Mouse (Mus musculus): Measurements from ENCODE around the gene Cenpb.

The Cenpb gene

DNA sequence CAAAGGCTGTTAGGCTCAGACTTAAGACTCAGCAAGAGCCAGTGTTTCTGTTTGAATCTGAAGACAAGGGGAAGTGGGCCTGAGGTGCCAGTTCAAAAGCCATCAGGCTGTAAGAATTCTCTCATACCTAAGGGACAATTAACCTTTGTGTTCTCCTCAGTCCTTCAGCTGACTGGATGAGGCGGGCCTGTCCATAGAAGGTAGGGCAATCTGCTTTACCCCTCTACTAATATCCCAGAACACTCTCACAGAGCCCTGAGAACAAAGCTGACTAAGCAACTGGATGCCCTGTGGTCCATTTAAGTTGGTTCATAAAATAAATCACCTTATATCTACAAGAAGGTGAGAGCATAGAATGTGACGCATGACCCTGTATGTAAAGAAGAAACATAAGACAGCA lies 13.7 kb downstream of the Cenpb start:
- no peak for DNase-seq (ENCODE audit: low spot score)

DNA sequence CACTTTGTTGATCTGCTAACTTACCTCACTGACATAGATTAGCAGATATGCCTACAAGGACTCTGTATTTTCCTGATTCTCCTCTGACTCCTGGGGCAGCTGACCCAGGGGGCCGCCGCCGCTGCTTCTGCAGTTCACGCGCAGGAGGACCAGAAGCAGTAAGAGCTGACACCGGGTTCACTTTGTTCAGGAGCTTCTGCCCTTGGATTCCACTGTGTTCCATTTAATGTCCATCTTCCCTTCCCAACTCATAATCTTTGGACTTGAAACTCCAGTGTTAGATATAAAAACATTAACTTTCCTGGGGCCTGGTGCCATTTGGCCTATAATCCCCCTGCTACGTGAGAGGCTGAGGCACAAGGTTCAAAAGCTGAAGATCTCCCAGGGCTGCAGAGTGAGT lies 15.9 kb downstream of the Cenpb start:
- DNase-seq (ENCODE audit: low spot score): no peak

DNA sequence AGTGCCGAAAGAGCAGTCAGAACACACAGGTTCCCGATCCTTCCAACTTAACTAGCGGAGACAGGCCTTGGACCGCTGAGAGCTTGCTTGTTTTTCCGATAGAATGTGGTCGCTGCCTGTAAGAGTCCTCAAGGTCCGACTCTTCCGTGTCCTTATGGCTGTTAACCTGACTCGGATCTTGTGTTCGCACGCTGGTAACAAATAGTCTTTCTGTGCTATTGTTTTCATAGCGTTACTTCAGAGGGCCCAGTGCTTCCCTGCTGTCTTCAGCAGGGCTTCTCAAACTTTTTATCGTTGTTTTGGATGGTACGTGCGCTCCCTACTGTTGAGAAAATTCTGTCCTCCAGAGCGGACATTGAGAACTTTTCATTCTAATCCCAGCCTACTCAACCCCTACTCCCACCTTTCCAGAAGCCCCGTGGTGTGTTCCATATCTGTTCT lies 19.2 kb downstream of the Cenpb start:
- no peak for DNase-seq (ENCODE audit: low spot score)

DNA sequence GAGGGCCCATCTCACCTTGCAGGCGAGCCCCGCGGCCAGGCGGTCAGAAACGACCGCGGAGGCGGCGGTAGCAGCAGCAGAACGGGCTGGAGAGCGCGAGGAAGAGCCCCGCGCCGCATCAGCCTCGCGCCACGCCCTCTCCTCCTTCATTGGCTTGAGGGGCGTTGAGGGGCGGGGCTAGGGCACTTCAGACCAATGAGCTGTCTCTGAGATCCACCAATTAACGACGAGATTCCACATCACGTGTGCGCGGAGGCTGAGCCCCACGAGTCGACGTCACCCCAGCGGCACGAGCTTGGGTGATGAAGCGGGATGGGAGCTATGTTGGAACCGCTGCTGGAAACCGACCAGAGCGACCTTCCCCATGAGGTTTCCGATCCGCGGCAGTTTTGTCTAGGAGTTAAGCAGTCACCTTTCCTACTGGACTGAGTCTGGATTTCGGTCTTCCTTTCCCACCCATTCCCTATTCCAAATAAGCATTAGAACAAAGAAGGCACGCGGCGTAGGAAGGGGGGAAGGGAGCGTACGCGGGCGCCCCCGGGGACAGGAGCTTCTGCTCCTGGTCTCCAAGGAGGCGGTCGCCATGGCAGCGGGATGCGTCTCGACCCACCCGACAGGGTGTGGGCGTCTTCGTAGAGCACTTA lies 19.8 kb downstream of the Cenpb start, which contains the start of gene 1700037H04Rik:
Gene 1700037H04Rik (minus strand): TSS at position 144 of the 644 bp plus-strand sequence.
- peak; percentile 95 for DNase-seq (ENCODE audit: low spot score)

DNA sequence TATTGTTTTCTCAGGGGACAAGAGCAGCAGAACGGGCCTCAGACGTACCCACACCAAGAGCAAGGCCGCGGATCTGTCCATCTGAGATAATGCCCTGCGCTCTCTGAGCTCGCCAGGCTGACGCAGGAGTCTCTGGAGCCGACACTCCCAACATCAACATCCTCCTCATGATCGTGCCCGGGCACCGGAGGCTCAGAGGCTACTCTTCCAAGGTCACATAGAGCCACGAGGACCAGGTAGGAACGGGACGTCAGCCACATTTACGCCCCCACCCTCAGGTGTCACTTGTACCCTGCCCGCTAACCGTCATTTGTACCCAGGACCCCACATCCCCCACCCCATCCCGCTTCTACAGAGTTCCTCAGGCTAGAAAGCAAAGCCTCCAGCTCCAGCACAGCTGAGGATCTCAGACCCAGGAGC lies 20.4 kb downstream of the Cenpb start:
- DNase-seq (ENCODE audit: low spot score): peak; percentile 57

DNA sequence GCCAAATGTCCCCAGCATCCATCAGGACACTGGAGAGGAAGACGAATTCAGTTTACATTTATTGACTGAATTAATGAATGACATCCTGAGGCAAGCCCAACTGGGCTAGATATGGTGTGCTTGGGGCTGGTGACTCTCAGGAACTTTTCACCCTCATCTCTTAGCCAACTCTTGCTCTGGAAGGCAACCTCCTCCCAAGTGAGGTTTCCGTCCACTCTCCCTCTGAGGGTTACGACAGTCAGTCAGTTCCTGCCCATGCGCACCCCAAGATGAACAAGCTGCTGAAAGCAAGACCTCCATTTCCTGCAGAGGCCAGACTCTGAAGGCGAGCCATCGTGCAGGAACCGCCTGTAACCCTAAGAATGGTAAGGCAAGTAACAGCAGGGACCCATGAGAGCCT lies 22.9 kb downstream of the Cenpb start:
- DNase-seq (ENCODE audit: low spot score): no peak

DNA sequence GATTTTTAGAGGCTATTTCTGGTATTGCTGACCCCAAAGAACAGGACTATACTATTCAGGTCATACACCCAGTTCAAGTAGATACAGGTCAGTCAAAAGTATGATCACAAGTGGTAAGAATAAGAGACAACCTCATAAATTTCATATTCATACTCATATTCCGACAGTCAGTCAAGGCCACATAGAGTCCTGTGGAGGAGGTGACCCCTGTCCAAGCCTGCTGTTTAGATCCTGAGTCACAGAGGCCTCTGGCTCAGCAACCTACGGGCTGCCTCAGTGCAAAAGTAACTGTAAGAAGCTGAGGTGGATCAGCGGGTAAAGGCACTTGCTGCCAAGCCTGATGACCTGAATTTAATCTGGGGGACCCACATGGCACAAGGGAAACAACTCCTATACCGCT lies 25.8 kb downstream of the Cenpb start:
- DNase-seq (ENCODE audit: low spot score): no peak

DNA sequence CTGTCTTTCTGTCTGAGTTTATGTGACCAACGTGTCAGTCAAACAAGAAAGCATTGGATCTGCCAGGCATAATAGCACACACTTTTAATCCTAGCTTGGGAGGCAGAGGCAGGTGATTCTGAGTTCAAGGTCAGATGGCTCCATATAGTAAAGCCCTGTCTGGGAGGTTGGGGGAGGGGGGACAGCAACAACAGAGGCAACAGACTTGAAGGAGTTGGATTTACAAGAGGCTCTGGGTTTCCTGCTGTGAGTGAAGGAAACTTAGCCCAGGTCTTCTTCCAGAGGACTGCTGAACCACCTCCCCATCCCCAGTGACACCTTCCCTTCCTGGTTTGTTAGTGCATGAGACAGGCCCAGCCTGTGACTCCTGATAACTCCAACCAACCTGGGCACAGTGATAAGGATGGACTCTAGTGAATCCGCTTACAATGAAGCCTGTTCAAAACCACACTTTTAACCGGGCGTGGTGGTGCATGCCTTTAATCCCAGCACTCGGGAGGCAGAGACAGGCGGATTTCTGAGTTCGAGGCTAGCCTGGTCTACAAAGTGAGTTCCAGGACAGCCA lies 27.6 kb downstream of the Cenpb start:
- no peak for DNase-seq (ENCODE audit: low spot score)

DNA sequence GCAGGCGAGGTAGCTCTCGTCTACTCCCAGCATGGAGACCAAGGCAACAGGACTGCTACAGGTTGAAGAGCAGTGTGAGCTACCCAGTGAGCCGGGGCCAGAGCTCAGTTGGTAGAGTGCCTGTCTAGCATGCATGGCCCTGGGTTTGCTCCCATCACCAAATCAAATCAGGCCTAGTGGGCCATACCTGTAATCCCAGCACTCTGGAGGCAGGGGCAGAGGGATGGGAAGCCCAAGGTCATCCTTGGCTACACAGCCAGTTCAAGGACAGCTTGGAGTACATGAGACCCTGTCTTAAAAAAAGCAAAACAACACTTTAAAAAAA lies 30.7 kb downstream of the Cenpb start:
- DNase-seq (ENCODE audit: low spot score): no peak

DNA sequence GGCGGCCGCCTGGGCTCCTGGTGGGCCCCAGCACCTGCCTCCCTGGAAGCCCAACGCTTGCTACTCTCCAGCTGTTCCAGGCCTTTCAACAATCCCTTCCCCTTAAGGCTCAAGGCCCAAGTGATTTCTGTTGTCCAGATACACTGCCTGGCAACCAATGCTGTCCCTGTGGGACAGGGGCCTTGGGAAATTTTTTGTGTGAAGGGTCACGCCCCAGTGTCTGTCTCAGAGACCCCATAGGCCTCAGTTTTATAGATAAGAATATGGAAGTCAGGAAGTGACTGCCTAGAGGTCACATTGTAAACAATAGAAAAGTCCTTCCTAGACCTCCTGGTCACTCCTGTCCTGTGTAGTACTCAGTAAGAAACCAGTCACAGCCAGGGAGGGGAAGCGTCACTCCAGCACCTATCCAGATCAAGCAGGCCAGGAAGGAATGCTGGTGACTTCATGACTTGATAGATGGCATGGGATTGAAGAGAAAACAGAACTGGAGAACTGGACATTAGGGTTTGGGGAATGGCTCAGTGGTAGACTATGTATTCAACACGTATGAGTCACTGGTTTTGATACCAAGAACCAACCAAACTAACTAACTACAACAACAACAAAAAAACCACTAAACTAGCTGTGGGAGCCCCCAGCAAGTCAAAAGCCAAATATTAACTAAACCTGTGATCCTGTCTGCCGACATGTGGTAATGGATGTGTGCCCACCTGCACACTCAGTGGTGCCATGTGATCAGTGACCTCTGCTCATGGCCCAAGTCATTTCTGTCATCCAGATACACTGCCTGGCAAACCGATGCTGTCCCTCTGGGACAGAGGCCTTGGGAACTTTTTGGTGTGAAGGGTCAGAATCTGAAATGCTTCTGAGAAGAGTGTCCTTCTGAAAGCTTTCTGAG lies 31.3 kb downstream of the Cenpb start:
- DNase-seq (ENCODE audit: low spot score): no peak

DNA sequence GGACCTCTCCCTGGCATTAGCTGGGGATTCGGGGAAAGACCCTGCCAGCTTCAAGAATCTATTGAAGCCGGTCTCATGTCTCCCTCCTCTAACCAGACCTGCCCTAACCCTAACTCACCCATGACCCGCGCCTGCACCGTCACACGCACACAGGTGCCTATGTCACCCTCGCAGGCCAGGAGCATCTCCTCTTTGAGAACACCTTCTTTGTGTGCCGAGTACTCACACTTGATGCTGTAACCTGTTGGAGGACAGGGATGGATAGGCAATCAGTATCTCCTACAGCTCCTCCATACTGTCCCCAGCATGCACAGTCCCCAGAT lies 32.9 kb downstream of the Cenpb start:
- DNase-seq (ENCODE audit: low spot score): no peak

DNA sequence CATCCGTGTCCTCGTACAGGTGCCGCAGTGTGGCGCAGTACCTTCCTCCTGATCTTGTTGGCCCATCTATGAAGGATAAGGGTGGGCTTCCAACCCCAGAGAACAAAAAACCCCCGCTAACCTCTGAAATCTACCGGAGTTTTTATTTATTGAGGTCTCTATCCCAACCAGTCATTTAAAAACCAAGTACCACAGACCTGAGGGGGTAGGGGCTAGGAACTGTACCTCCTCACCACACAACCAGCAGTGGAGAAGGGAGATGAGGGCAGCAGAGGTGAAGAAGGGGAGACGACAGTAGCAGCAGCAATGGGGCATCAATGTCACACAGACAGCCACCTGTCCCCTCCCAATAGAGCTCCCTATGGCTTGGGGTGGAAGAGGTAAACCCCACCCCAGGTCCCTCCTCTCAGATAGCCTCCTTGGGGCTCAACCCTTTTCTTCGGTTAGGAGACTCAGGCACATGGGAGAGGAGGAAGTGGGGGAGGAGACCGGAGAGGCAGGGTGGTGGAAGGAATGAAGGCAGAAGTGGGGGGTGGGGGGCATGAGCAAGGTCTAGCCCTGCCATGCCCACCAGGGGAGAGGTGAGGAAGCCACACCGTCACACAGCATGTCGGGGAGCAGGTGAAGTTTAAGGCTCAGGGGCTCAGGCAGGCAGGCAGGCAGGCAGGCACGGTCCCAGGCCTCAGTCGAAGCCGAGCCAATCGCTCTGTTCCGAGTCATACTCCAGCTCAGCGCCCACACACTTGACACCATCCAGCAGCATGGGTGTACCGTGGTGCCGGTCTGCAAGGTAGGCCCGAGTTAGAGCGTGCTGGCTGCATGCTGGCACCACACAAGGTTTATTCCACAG lies 33.4 kb downstream of the Cenpb start:
- no peak for DNase-seq (ENCODE audit: low spot score)

DNA sequence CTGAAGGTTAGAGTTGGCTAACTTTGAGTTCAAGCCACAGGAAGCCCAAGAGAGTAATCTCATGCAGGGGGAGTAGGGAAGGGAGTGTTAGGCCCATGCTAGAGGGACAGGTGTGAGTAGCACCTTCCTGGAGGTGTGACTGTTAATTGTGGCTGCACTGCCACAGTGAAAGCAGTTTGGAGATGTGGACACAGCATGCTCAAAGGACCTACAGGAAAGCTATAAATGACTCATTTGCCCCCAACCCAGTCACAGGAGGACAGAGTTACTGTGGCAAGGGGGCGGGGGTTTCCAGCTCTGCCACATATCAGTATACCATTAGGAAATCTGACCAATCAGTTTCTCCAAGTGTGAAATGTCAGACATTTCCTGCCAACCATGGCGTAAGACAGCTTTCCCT lies 34.3 kb downstream of the Cenpb start:
- DNase-seq (ENCODE audit: low spot score): no peak

DNA sequence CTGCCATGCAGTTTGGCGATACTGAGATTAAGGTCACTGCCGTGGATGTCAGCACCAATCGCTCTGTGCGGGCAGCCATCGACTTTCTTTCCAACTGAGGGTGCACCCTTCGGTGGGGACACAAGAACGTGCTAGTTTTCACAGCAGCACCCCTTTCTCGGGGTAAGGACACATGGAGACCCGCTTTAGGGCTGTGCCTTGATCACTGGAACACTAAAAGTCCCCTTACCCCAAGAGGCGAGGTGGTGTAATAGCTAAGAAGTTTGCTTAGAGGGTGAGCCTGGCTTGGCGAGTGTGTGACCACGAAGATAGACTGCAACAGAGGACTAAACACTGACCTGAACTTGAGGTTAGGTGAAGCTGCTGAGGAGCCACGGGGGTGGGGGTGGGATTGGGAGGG lies 34.7 kb downstream of the Cenpb start:
- no peak for DNase-seq (ENCODE audit: low spot score)

DNA sequence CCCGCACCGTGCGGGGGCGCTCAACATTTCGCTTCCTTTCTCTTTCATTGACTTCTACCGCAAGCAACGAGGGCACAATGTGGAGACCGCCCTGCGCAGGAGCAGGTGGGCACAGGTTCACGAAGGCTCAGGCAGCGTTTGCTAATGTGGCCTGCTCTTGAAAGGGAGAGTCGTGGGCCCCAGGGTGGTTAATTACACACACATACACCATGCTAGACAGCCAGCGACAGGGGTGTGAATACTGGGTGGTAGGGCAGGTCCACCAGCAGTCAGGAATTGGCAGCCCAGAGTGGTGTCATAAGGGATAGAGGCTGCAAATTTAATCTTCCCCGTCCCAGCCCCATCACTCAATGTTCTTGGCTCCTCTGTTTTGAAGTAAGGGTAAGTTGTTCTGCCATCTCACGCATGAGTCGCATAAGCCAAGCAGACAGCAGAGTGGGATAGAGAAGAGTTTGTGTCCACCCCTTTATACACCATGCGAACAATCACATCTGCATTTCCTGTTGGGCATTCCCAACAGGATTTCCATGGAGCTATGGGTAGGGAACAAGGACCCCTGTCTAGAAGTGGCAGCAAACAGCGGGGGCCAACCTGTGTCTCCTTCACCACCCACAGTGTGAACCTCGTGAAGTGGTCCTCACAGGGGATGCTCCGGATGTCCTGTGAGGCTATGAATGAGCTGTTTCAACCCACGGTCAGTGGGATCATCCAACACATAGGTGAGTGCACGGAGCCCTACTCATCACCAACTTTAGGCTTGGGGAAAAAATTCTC lies 36.7 kb downstream of the Cenpb start:
- no peak for DNase-seq (ENCODE audit: low spot score)

DNA sequence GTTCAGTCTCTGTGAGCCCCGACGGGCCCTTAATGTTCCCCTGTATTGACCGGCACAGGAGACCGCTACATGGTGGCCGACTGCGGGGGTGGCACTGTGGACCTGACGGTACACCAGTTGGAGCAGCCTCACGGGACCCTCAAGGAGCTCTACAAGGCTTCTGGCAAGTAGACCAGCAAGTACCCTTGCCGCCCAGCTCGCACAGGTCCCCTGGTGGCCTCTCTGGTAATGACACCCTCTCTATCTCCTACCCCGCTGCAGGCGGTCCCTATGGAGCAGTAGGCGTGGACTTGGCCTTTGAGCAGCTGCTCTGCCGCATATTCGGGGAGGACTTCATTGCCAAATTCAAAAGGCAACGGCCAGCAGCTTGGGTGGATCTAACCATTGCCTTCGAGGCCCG lies 37.3 kb downstream of the Cenpb start:
- DNase-seq (ENCODE audit: low spot score): peak; percentile 78

DNA sequence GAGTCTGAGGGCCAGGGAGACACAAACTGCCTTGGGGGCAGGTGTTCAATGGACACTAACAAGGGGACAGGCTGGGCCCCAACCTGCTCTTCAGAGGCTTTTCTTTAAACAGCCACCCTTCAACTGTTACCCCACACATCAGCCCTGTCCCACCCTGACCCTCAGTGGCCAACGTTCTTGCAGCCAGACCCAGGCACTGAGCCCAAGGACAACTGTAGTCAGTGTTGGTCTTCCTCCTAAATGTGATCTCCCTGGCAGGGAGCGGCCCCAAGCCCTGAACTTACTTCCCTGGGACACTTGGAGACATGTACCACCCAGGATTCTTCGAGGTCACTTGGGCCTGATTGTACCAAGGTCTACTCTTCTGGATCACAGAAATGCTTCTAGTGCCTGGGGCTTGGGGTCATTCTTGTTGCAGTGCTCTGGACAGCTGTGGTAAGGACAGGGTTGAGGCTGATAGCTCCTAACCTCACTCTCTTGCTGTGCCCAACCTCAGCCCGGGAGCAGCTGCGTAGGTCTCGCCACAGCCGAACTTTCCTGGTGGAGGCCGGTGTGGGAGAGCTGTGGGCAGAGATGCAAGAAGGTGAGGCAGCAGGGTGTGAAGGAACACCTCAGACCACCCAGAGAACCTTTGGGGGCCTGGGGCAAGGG lies 38.4 kb downstream of the Cenpb start:
- no peak for DNase-seq (ENCODE audit: low spot score)

DNA sequence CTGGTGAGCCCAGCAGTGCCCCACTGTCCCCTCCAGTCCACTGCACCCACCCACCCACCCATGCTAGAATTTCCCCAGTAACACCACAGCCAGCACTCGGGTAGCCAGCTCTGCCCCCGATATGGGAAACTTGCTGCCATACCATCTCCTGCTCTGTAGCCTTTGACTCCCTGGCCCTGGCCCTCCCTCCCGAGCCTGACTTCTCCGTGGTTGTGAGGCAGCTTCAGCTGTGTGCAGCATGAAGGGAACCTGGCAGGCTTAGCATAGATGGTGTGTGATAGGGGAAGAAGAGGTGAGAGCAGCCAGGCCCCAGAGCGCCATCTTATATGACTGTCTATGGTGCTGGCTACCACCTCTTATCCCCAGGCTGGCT lies 39.3 kb downstream of the Cenpb start:
- DNase-seq (ENCODE audit: low spot score): no peak

DNA sequence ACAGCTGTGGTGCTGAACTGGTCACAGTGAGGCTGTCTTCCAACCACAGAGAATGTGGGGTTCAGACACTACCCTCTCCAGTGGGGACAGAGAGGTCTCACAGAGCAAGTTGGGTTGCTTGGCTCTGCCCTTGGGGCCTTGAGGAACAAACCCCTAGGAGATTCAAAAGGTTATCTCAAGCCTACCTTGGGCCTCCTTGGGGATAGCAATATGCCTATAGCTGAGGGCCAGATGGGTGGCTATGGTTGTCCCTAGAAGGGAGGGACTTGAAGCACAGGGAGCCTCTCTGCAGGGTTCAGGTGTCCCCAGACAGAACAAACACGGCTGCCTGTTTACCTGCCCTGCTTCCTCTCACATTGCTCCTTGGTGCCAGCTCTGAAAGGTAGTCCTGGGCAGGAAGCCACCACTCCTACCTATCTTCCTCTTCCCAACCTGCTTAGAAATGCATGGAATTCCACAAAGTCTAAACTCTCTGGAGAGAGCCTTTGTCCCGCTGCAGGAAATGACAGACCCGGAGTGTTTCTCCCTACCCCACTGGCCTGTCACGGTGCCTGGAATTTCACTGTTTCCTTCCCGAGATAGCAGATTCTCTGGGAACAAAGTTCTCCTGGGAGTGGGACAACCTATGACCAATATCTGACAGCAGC lies 39.9 kb downstream of the Cenpb start:
- DNase-seq (ENCODE audit: low spot score): no peak

DNA sequence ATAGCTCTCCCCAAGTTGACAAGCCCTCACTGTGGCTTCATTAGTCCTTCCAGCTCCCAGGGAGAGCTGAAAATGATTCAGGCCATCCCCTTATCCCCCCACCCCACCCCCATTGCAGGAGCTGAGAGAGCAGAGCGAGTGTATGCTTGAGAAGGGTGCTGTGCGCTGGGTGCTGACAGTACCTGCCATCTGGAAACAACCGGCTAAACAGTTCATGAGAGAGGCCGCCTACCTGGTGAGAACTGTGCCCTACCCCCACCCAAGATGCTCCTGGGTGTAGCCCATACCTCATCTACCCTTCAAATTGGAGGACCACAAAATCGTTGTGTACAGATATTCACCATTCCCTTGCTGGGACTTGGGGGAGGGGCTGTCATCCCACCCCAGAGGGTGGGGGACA lies 40.6 kb downstream of the Cenpb start:
- DNase-seq (ENCODE audit: low spot score): no peak

DNA sequence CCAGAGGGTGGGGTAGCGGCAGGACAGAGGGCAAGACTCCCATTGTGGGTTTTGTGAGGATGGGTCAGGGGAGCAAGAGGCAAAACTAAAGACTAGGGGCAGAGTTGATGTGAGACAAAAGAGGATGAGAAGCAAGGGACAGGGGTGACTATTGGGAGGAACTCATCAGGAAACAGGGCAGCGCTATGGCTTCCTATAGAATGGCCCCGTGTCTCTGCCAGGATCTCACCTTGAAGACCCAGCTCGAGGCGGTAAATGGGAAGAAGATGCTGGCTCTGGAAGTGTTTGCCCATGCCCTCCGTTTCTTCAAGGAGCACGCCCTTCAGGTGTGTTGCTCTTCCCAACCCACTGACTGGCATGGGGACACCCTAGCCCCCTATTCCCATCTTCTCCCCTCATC lies 41.1 kb downstream of the Cenpb start:
- no peak for DNase-seq (ENCODE audit: low spot score)

Measured in ovary, postnatal 36 days (tissue).